Mouse (Mus musculus): Measurements from ENCODE around the gene Zbtb48. TPM values are rescaled to one million over a fixed set of nuclear protein-coding genes. Genes with fewer than 3 reads are reported as not detected.

Gene Zbtb48
- total and polyA plus RNA-seq, 3 experiments: 4.3 to 8.8 (median 5.6) TPM

GRCm38 (mm10) chr4:152026751-152027508, 541 bp downstream of the Zbtb48 start:
- H3K27me3 ChIP-seq (ENCODE audit: control insufficient read depth, insufficient read depth, low read length): no peaks in the 10 kb centered on the region
- H3K4me1 ChIP-seq (ENCODE audit: control insufficient read depth, insufficient read depth, low read length): peaks cover 11% of the 10 kb centered on the region
- TF ChIP-seq CTCF (IDR thresholded peaks at IDR 0.05) (no peak), POLR2A (IDR thresholded peaks at IDR 0.05; ENCODE audit: insufficient read depth, low read depth, low read length) (no peak), EP300 (IDR thresholded peaks at IDR 0.05; ENCODE audit: insufficient read depth, low read depth, low read length) (no peak)
- peak overlapping the region; percentile 79 for H3K27ac ChIP-seq
- peak overlapping the region; percentile 89 for H3K9ac ChIP-seq (ENCODE audit: low read depth, low read length)
- H3K36me3 ChIP-seq (ENCODE audit: control insufficient read depth, insufficient read depth, low read length): no peaks in the 10 kb centered on the region
- 3% methylated on average over 39 of the region's 41 CpGs for whole genome bisulfite sequencing
- peak overlapping the region; percentile 78 for H3K4me3 ChIP-seq
- no peaks in the 10 kb centered on the region for H3K79me2 ChIP-seq (replicated peaks; ENCODE audit: control insufficient read depth, insufficient read depth, low read length)
- intact Hi-C loops (cut with DNase I): loop anchor here (1.0 to 10.0 kb wide), 4 partner anchors 17 to 268 kb away; partner anchors contain the start of genes Hes3 and Icmt
- DNase-seq: no peak

GRCm38 (mm10) chr4:152024525-152024924, 2.9 kb downstream of the Zbtb48 start:
- H3K27ac ChIP-seq: no peak overlapping the region
- TF ChIP-seq EP300 (IDR thresholded peaks at IDR 0.05; ENCODE audit: insufficient read depth, low read depth, low read length): no peak
- no peak for TF ChIP-seq CTCF (IDR thresholded peaks at IDR 0.05)
- TF ChIP-seq POLR2A (IDR thresholded peaks at IDR 0.05; ENCODE audit: insufficient read depth, low read depth, low read length): no peak
- H3K4me1 ChIP-seq (ENCODE audit: control insufficient read depth, insufficient read depth, low read length): peaks cover 11% of the 10 kb centered on the region
- H3K27me3 ChIP-seq (ENCODE audit: control insufficient read depth, insufficient read depth, low read length): no peaks in the 10 kb centered on the region
- no peak overlapping the region for H3K9ac ChIP-seq (ENCODE audit: low read depth, low read length)
- no peak for DNase-seq
- WGBS: 89% methylated on average over 11 of the region's 11 CpGs
- no peaks in the 10 kb centered on the region; the same call in 1 of the 2 replicates for H3K79me2 ChIP-seq (replicated peaks; ENCODE audit: control insufficient read depth, insufficient read depth, low read length)
- intact Hi-C loops (cut with DNase I): loop anchor here (10.0 kb wide), 1 partner anchor 270 kb away; the partner anchor contains the start of genes Hes3 and Icmt
- no peak overlapping the region for H3K4me3 ChIP-seq
- H3K36me3 ChIP-seq (ENCODE audit: control insufficient read depth, insufficient read depth, low read length): no peaks in the 10 kb centered on the region

GRCm38 (mm10) chr4:152022506-152022905, 5.0 kb downstream of the Zbtb48 start:
- Histone ChIP-seq H3K27ac (no peak overlapping the region), H3K27me3 (ENCODE audit: control insufficient read depth, insufficient read depth, low read length) (no peaks in the 10 kb centered on the region), H3K79me2 (replicated peaks; ENCODE audit: control insufficient read depth, insufficient read depth, low read length) (no peaks in the 10 kb centered on the region; the same call in 1 of the 2 replicates), H3K9ac (ENCODE audit: low read depth, low read length) (no peak overlapping the region), H3K36me3 (ENCODE audit: control insufficient read depth, insufficient read depth, low read length) (no peaks in the 10 kb centered on the region), H3K4me3 (no peak overlapping the region), H3K4me1 (ENCODE audit: control insufficient read depth, insufficient read depth, low read length) (peaks cover 9% of the 10 kb centered on the region)
- intact Hi-C loops (cut with DNase I): loop anchor here (10.0 kb wide), 1 partner anchor 272 kb away; the partner anchor contains the start of genes Hes3 and Icmt
- 53% methylated on average over 8 of the region's 8 CpGs for WGBS
- DNase-seq: no peak
- TF ChIP-seq POLR2A (IDR thresholded peaks at IDR 0.05; ENCODE audit: insufficient read depth, low read depth, low read length) (no peak), EP300 (IDR thresholded peaks at IDR 0.05; ENCODE audit: insufficient read depth, low read depth, low read length) (no peak), CTCF (IDR thresholded peaks at IDR 0.05) (no peak)

- Histone ChIP-seq H3K36me3 (ENCODE audit: control insufficient read depth, insufficient read depth, low read length) (no peaks in the 10 kb centered on the region), H3K4me1 (ENCODE audit: control insufficient read depth, insufficient read depth, low read length) (peaks cover 6% of the 10 kb centered on the region)
- WGBS: 73% methylated on average over 12 of the region's 12 CpGs
These were observed 5.8 kb downstream of the Zbtb48 start for GRCm38 (mm10) chr4:152021568-152022097.

GRCm38 (mm10) chr4:152020024-152020423, 7.4 kb downstream of the Zbtb48 start:
- WGBS: 90% methylated on average over 21 of the region's 21 CpGs

More at GRCm38 (mm10) chr4:152021568-152022097, 5.8 kb downstream of the Zbtb48 start:
- Histone ChIP-seq H3K4me3 (no peak overlapping the region), H3K79me2 (replicated peaks; ENCODE audit: control insufficient read depth, insufficient read depth, low read length) (no peaks in the 10 kb centered on the region; the same call in 1 of the 2 replicates), H3K27me3 (ENCODE audit: control insufficient read depth, insufficient read depth, low read length) (no peaks in the 10 kb centered on the region), H3K9ac (ENCODE audit: low read depth, low read length) (no peak overlapping the region), H3K27ac (no peak overlapping the region)
- DNase-seq: no peak
- TF ChIP-seq CTCF (IDR thresholded peaks at IDR 0.05) (0 out of 2 replicates have a peak, but pooled peaks have one; percentile 8), EP300 (IDR thresholded peaks at IDR 0.05; ENCODE audit: insufficient read depth, low read depth, low read length) (no peak), POLR2A (IDR thresholded peaks at IDR 0.05; ENCODE audit: insufficient read depth, low read depth, low read length) (no peak)
- intact Hi-C loops (cut with DNase I): loop anchor here (10.0 kb wide), 1 partner anchor 273 kb away; the partner anchor contains the start of genes Hes3 and Icmt

More at GRCm38 (mm10) chr4:152020024-152020423, 7.4 kb downstream of the Zbtb48 start:
- H3K27me3 ChIP-seq (ENCODE audit: control insufficient read depth, insufficient read depth, low read length): no peaks in the 10 kb centered on the region
- no peak for DNase-seq
- no peak overlapping the region for H3K27ac ChIP-seq
- intact Hi-C loops (cut with DNase I): loop anchor here (10.0 kb wide), 1 partner anchor 275 kb away; the partner anchor contains the start of genes Hes3 and Icmt
- H3K4me1 ChIP-seq (ENCODE audit: control insufficient read depth, insufficient read depth, low read length): no peaks in the 10 kb centered on the region
- H3K79me2 ChIP-seq (replicated peaks; ENCODE audit: control insufficient read depth, insufficient read depth, low read length): no peaks in the 10 kb centered on the region; the same call in 1 of the 2 replicates
- TF ChIP-seq POLR2A (IDR thresholded peaks at IDR 0.05; ENCODE audit: insufficient read depth, low read depth, low read length) (no peak), EP300 (IDR thresholded peaks at IDR 0.05; ENCODE audit: insufficient read depth, low read depth, low read length) (no peak), CTCF (IDR thresholded peaks at IDR 0.05) (no peak)
- no peaks in the 10 kb centered on the region for H3K36me3 ChIP-seq (ENCODE audit: control insufficient read depth, insufficient read depth, low read length)
- H3K9ac ChIP-seq (ENCODE audit: low read depth, low read length): no peak overlapping the region
- no peak overlapping the region for H3K4me3 ChIP-seq

Measured in heart, adult 2 months (tissue).